Mouse (Mus musculus) liver, postnatal 0 days (tissue): ENCODE results near the gene Slx4ip.

ENCODE experiments used
- CTCF ChIP-seq: sonication (generic); IDR thresholded peaks from 2 replicates; pipeline ENCODE4 v1.5.1; 2016; ENCODE audit warnings: antibody characterized with exemption, low read depth
- EP300 ChIP-seq: IDR thresholded peaks from 2 replicates; pipeline ENCODE4 v1.6.1; 2016; ENCODE audit warnings: antibody characterized with exemption, low read depth, mild to moderate bottlenecking

- no peak for TF ChIP-seq CTCF
- TF ChIP-seq EP300 = no peak
These were observed 216.2 kb downstream of the Slx4ip start for GRCm38 (mm10) chr2:137107203-137107602.
